Mouse (Mus musculus): ENCODE data around the gene Bicra. TPM values are rescaled to one million over a fixed set of nuclear protein-coding genes. Genes with fewer than 3 reads are reported as not detected.

Gene Bicra
- polyA plus RNA-seq, 1 experiment from 2014 or later, result 4.7 TPM

- WGBS, result 78% methylated on average over 7 of the region's 7 CpGs
- Histone ChIP-seq H3K9me3 (replicated peaks; ENCODE audit: control insufficient read depth, low read length) (no peaks in the 10 kb centered on the region), H3K9ac (ENCODE audit: low read length) (peak overlapping the region; percentile 54), H3K4me2 (ENCODE audit: low read depth, low read length) (peak overlapping the region; percentile 68), H3K4me1 (ENCODE audit: control insufficient read depth, insufficient read depth, low read length) (peaks cover 44% of the 10 kb centered on the region), H3K27ac (ENCODE audit: low read length) (peak overlapping the region; percentile 98), H3K36me3 (ENCODE audit: control insufficient read depth, insufficient read depth) (peaks cover 27% of the 10 kb centered on the region), H3K27me3 (ENCODE audit: control insufficient read depth, insufficient read depth, low read length) (no peaks in the 10 kb centered on the region), H3K4me3 (ENCODE audit: low read length) (no peak overlapping the region)
- ATAC-seq (replicated peaks; ENCODE audit: extremely low read depth, insufficient read depth, low FRiP score), result no peak
These were observed 85.9 kb downstream of the Bicra start for GRCm38 (mm10) chr7:15961798-15962197.

DNA sequence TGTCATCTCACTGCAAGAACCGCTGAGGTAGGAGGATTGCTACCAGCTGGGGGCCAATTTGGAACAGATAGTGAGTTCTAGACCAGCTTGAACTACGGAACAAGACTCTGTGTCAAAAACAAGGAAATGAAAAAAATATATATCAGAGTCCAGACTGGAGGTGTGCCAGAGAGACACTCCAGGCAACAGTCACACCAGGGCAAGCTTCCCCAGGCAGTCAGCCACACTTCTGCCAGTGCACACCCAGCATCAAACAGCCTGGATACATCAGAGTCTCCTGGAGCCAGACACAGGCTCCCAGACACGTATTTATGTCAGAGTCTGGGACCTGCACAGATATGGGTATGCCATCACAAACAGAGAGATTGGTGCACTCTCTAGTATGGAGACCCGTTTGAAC, 86.5 kb downstream of the Bicra start:
- Histone ChIP-seq H3K27ac (ENCODE audit: low read length) (peak overlapping the region; percentile 98), H3K36me3 (ENCODE audit: control insufficient read depth, insufficient read depth) (peaks cover 30% of the 10 kb centered on the region), H3K9me3 (replicated peaks; ENCODE audit: control insufficient read depth, low read length) (no peaks in the 10 kb centered on the region), H3K4me2 (ENCODE audit: low read depth, low read length) (peak overlapping the region; percentile 68), H3K9ac (ENCODE audit: low read length) (peak overlapping the region; percentile 54), H3K27me3 (ENCODE audit: control insufficient read depth, insufficient read depth, low read length) (no peaks in the 10 kb centered on the region), H3K4me3 (ENCODE audit: low read length) (no peak overlapping the region), H3K4me1 (ENCODE audit: control insufficient read depth, insufficient read depth, low read length) (peaks cover 45% of the 10 kb centered on the region)
- no peak for ATAC-seq (replicated peaks; ENCODE audit: extremely low read depth, insufficient read depth, low FRiP score)
- 35% methylated on average over 4 of the region's 4 CpGs for WGBS

GRCm38 (mm10) chr7:15960691-15961090, 87.0 kb downstream of the Bicra start:
- no peak for ATAC-seq (replicated peaks; ENCODE audit: extremely low read depth, insufficient read depth, low FRiP score)
- Histone ChIP-seq H3K9me3 (replicated peaks; ENCODE audit: control insufficient read depth, low read length) (no peaks in the 10 kb centered on the region), H3K36me3 (ENCODE audit: control insufficient read depth, insufficient read depth) (peaks cover 30% of the 10 kb centered on the region), H3K27ac (ENCODE audit: low read length) (peak overlapping the region; percentile 98), H3K4me2 (ENCODE audit: low read depth, low read length) (no peak overlapping the region), H3K9ac (ENCODE audit: low read length) (no peak overlapping the region), H3K27me3 (ENCODE audit: control insufficient read depth, insufficient read depth, low read length) (no peaks in the 10 kb centered on the region), H3K4me3 (ENCODE audit: low read length) (no peak overlapping the region), H3K4me1 (ENCODE audit: control insufficient read depth, insufficient read depth, low read length) (peaks cover 47% of the 10 kb centered on the region)
- WGBS, result 47% methylated on average over 4 of the region's 4 CpGs

GRCm38 (mm10) chr7:15956143-15956542, 91.6 kb downstream of the Bicra start:
- H3K4me1 ChIP-seq (ENCODE audit: control insufficient read depth, insufficient read depth, low read length), result peaks cover 18% of the 10 kb centered on the region
- H3K36me3 ChIP-seq (ENCODE audit: control insufficient read depth, insufficient read depth), result peaks cover 50% of the 10 kb centered on the region
- H3K9ac ChIP-seq (ENCODE audit: low read length), result no peak overlapping the region
- no peaks in the 10 kb centered on the region for H3K27me3 ChIP-seq (ENCODE audit: control insufficient read depth, insufficient read depth, low read length)
- H3K27ac ChIP-seq (ENCODE audit: low read length), result peak overlapping the region; percentile 72
- no peaks in the 10 kb centered on the region for H3K9me3 ChIP-seq (replicated peaks; ENCODE audit: control insufficient read depth, low read length)
- no peak for ATAC-seq (replicated peaks; ENCODE audit: extremely low read depth, insufficient read depth, low FRiP score)
- no peak overlapping the region for H3K4me3 ChIP-seq (ENCODE audit: low read length)
- H3K4me2 ChIP-seq (ENCODE audit: low read depth, low read length), result no peak overlapping the region
- 57% methylated on average over 5 of the region's 5 CpGs for WGBS

DNA sequence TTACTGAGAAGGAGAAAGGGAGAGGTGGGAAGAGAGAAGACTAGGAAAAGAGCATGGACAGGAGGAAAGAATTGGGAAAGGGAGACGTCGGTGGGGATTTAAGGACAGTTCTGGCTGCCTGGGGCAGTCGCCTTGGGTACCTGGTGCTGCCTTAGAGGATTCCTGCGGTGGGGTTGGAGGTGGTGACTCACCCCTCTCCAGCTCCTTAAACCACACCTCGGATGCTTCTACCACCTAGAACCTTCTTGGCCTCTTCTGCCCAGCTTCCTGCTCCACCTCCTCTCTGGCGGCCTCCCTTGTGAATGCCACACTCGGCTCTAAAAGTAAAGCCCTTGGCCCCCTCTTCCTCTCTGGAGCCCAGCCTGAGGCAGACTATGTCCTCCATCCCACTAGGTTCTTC, 92.2 kb downstream of the Bicra start:
- 24% methylated on average over 7 of the region's 7 CpGs for WGBS
- 0 out of 2 replicates have a peak overlapping the region, but pooled peaks have one; percentile 23 for H3K9ac ChIP-seq (ENCODE audit: low read length)
- ATAC-seq (replicated peaks; ENCODE audit: extremely low read depth, insufficient read depth, low FRiP score), result no peak
- H3K4me3 ChIP-seq (ENCODE audit: low read length), result 0 out of 2 replicates have a peak overlapping the region, but pooled peaks have one; percentile 13
- no peaks in the 10 kb centered on the region for H3K27me3 ChIP-seq (ENCODE audit: control insufficient read depth, insufficient read depth, low read length)
- H3K36me3 ChIP-seq (ENCODE audit: control insufficient read depth, insufficient read depth), result peaks cover 56% of the 10 kb centered on the region
- peak overlapping the region; percentile 46 for H3K4me2 ChIP-seq (ENCODE audit: low read depth, low read length)
- no peaks in the 10 kb centered on the region for H3K9me3 ChIP-seq (replicated peaks; ENCODE audit: control insufficient read depth, low read length)
- peaks cover 12% of the 10 kb centered on the region for H3K4me1 ChIP-seq (ENCODE audit: control insufficient read depth, insufficient read depth, low read length)
- peak overlapping the region; percentile 72 for H3K27ac ChIP-seq (ENCODE audit: low read length)

- Histone ChIP-seq H3K9ac (ENCODE audit: low read length) (0 out of 2 replicates have a peak overlapping the region, but pooled peaks have one; percentile 23), H3K27me3 (ENCODE audit: control insufficient read depth, insufficient read depth, low read length) (no peaks in the 10 kb centered on the region), H3K27ac (ENCODE audit: low read length) (peak overlapping the region; percentile 72), H3K9me3 (replicated peaks; ENCODE audit: control insufficient read depth, low read length) (no peaks in the 10 kb centered on the region), H3K4me3 (ENCODE audit: low read length) (peak overlapping the region; percentile 13; the same call in 1 of the 2 replicates), H3K4me1 (ENCODE audit: control insufficient read depth, insufficient read depth, low read length) (peaks cover 11% of the 10 kb centered on the region), H3K36me3 (ENCODE audit: control insufficient read depth, insufficient read depth) (peaks cover 54% of the 10 kb centered on the region), H3K4me2 (ENCODE audit: low read depth, low read length) (peak overlapping the region; percentile 46)
- ATAC-seq (replicated peaks; ENCODE audit: extremely low read depth, insufficient read depth, low FRiP score), result peak; percentile 71
- WGBS, result 12% methylated on average over 21 of the region's 21 CpGs
These were observed 92.7 kb downstream of the Bicra start for GRCm38 (mm10) chr7:15954978-15955443.

- Histone ChIP-seq H3K27ac (ENCODE audit: low read length) (peak overlapping the region; percentile 51), H3K9me3 (replicated peaks; ENCODE audit: control insufficient read depth, low read length) (no peaks in the 10 kb centered on the region), H3K9ac (ENCODE audit: low read length) (no peak overlapping the region), H3K27me3 (ENCODE audit: control insufficient read depth, insufficient read depth, low read length) (no peaks in the 10 kb centered on the region), H3K36me3 (ENCODE audit: control insufficient read depth, insufficient read depth) (peaks cover 53% of the 10 kb centered on the region), H3K4me1 (ENCODE audit: control insufficient read depth, insufficient read depth, low read length) (peaks cover 14% of the 10 kb centered on the region), H3K4me3 (ENCODE audit: low read length) (no peak overlapping the region), H3K4me2 (ENCODE audit: low read depth, low read length) (no peak overlapping the region)
- no peak for ATAC-seq (replicated peaks; ENCODE audit: extremely low read depth, insufficient read depth, low FRiP score)
- 77% methylated on average over 7 of the region's 7 CpGs for WGBS
These were observed 93.3 kb downstream of the Bicra start for GRCm38 (mm10) chr7:15954436-15954835.

GRCm38 (mm10) chr7:15953307-15954074, 94.2 kb downstream of the Bicra start:
- Histone ChIP-seq H3K27ac (ENCODE audit: low read length) (no peak overlapping the region), H3K9me3 (replicated peaks; ENCODE audit: control insufficient read depth, low read length) (no peaks in the 10 kb centered on the region), H3K4me3 (ENCODE audit: low read length) (no peak overlapping the region), H3K27me3 (ENCODE audit: control insufficient read depth, insufficient read depth, low read length) (no peaks in the 10 kb centered on the region), H3K9ac (ENCODE audit: low read length) (no peak overlapping the region), H3K36me3 (ENCODE audit: control insufficient read depth, insufficient read depth) (peaks cover 48% of the 10 kb centered on the region), H3K4me1 (ENCODE audit: control insufficient read depth, insufficient read depth, low read length) (peaks cover 22% of the 10 kb centered on the region), H3K4me2 (ENCODE audit: low read depth, low read length) (no peak overlapping the region)
- ATAC-seq (replicated peaks; ENCODE audit: extremely low read depth, insufficient read depth, low FRiP score), result no peak
- WGBS, result 85% methylated on average over 13 of the region's 13 CpGs

DNA sequence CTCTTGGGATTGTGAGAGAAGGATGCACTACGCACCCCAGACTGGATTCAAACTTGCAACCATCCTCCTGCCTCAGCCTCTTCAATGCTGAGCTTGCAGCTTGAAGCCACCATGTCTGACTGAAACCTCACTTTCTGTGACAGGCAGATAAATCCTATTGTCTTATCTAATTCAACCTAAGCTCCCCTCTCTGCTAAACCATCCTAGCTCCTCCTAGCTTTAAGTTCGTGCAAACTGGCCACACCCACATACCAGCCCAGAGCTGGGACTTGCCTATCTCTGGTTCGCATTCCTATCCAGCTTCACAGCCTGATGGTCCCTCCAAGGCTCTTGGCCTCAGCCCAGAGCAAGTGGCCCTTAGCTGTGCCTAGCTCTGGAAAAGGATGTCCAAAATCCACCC, 95.3 kb downstream of the Bicra start:
- ATAC-seq (replicated peaks; ENCODE audit: extremely low read depth, insufficient read depth, low FRiP score), result no peak
- Histone ChIP-seq H3K9ac (ENCODE audit: low read length) (no peak overlapping the region), H3K27me3 (ENCODE audit: control insufficient read depth, insufficient read depth, low read length) (no peaks in the 10 kb centered on the region), H3K4me1 (ENCODE audit: control insufficient read depth, insufficient read depth, low read length) (peaks cover 27% of the 10 kb centered on the region), H3K4me2 (ENCODE audit: low read depth, low read length) (no peak overlapping the region), H3K36me3 (ENCODE audit: control insufficient read depth, insufficient read depth) (peaks cover 41% of the 10 kb centered on the region), H3K4me3 (ENCODE audit: low read length) (no peak overlapping the region), H3K27ac (ENCODE audit: low read length) (no peak overlapping the region), H3K9me3 (replicated peaks; ENCODE audit: control insufficient read depth, low read length) (no peaks in the 10 kb centered on the region)
- WGBS, result 40% methylated on average over 3 of the region's 3 CpGs

Measured in heart, embryonic 16.5 days (tissue).